Mouse (Mus musculus) MEL (cell line): ENCODE measurements around the gene Otud1. TPM values are rescaled to one million over a fixed set of nuclear protein-coding genes. Genes with fewer than 3 reads are reported as not detected.
A peak's percentile ranks its signal among the peaks of the same experiment; 100 is the strongest.

Experiments used
- DNase-seq: peaks from one replicate; pipeline ENCODE4 v3.0.0; 2011; ENCODE audit warnings: low read depth, low spot score
- H3K27ac ChIP-seq: 2 replicates; pipeline ENCODE4 v1.5.1; 2012; ENCODE audit warnings: low read depth, mild to moderate bottlenecking, control low read depth, low read length, moderate library complexity; ENCODE audit not compliant: control insufficient read depth
- H3K27me3 ChIP-seq, 2 experiments: fragments of 150-350 bp in 1 of 2; sonication (generic) in 1 of 2; 2 replicates each; pipeline ENCODE4 v1.6.1; 2012; ENCODE audit warnings: low read length in 2 of 2, mild to moderate bottlenecking in 2 of 2, improper control_type of control experiment in 1 of 2, moderate library complexity in 1 of 2; ENCODE audit not compliant: insufficient read depth in 2 of 2, control insufficient read depth in 1 of 2
- H3K36me3 ChIP-seq, 2 experiments: 2 replicates each; pipeline ENCODE4 v1.6.1; 2012 to 2014; ENCODE audit warnings: low read length in 2 of 2, improper control_type of control experiment in 1 of 2, inconsistent platforms in 1 of 2, mild to moderate bottlenecking in 1 of 2; ENCODE audit not compliant: insufficient read depth in 2 of 2, control insufficient read depth in 1 of 2
- H3K4me1 ChIP-seq, 2 experiments: fragments of 150-350 bp in 1 of 2; sonication (generic) in 1 of 2; 2 replicates each; pipeline ENCODE4 v1.6.1; 2012; ENCODE audit warnings: low read length in 2 of 2, improper control_type of control experiment in 1 of 2, mild to moderate bottlenecking in 1 of 2; ENCODE audit not compliant: insufficient read depth in 2 of 2, control insufficient read depth in 1 of 2
- H3K4me3 ChIP-seq, 2 experiments: fragments of 150-350 bp in 1 of 2; sonication (generic) in 1 of 2; 2 replicates each; pipeline ENCODE4 v1.5.1; 2012; ENCODE audit warnings: low read depth in 2 of 2, low read length in 2 of 2, mild to moderate bottlenecking in 2 of 2, moderate library complexity in 2 of 2, control low read depth in 1 of 2, improper control_type of control experiment in 1 of 2; ENCODE audit not compliant: control insufficient read depth in 1 of 2, insufficient read depth in 1 of 2
- H3K79me2 ChIP-seq: 2 replicates; pipeline ENCODE4 v1.6.1; 2012; ENCODE audit warnings: mild to moderate bottlenecking, low read length, moderate library complexity; ENCODE audit not compliant: control insufficient read depth, poor library complexity, insufficient read depth
- H3K9ac ChIP-seq: 2 replicates; pipeline ENCODE4 v1.6.1; 2012; ENCODE audit warnings: low read depth, mild to moderate bottlenecking, control low read depth, low read length, moderate library complexity; ENCODE audit not compliant: control insufficient read depth, poor library complexity, severe bottlenecking
- H3K9me3 ChIP-seq: fragments of 150-350 bp; sonication (generic); replicated peaks from 2 replicates; pipeline ENCODE4 v1.6.1; 2012; ENCODE audit warnings: mild to moderate bottlenecking, low read length, improper control_type of control experiment, moderate library complexity; ENCODE audit not compliant: insufficient read depth
- CHD2 ChIP-seq: IDR thresholded peaks from 2 replicates; pipeline ENCODE4 v1.6.1; 2011; ENCODE audit warnings: low read length, improper control_type of control experiment
- EP300 ChIP-seq, 2 experiments: IDR thresholded peaks; 2 replicates each; pipeline ENCODE4 v1.6.1; 2011; ENCODE audit warnings: improper control_type of control experiment in 2 of 2, low read length in 2 of 2, low read depth in 1 of 2, mild to moderate bottlenecking in 1 of 2
- ETS1 ChIP-seq: IDR thresholded peaks from 2 replicates; pipeline ENCODE4 v1.6.1; 2012; ENCODE audit warnings: low read depth, mild to moderate bottlenecking, inconsistent platforms, low read length, improper control_type of control experiment, moderate library complexity
- HCFC1 ChIP-seq: IDR thresholded peaks from 2 replicates; pipeline ENCODE4 v1.6.1; 2012; ENCODE audit warnings: low read depth, mild to moderate bottlenecking, inconsistent platforms, low read length, improper control_type of control experiment, moderate library complexity
- JUND ChIP-seq: IDR thresholded peaks from 2 replicates; pipeline ENCODE4 v1.6.1; 2011; ENCODE audit warnings: low read depth, mild to moderate bottlenecking, improper control_type of control experiment, low read length
- KAT2A ChIP-seq: conservative IDR thresholded peaks from 2 replicates; pipeline ENCODE4 v1.6.1; 2012; ENCODE audit warnings: low read depth, low read length, improper control_type of control experiment, inconsistent platforms
- MAFK ChIP-seq: IDR thresholded peaks from 2 replicates; pipeline ENCODE4 v1.6.1; 2011; ENCODE audit warnings: low read depth, mild to moderate bottlenecking, low read length, improper control_type of control experiment, borderline replicate concordance
- MEF2A ChIP-seq: IDR thresholded peaks from 2 replicates; pipeline ENCODE4 v1.6.1; 2014; ENCODE audit warnings: low read depth, mild to moderate bottlenecking, inconsistent platforms, low read length, improper control_type of control experiment; ENCODE audit not compliant: poor library complexity, insufficient replicate concordance, severe bottlenecking; ENCODE audit errors: extremely low read depth
- MXI1 ChIP-seq: IDR thresholded peaks from 2 replicates; pipeline ENCODE4 v1.6.1; 2011; ENCODE audit warnings: mild to moderate bottlenecking, low read depth, low read length, improper control_type of control experiment
- NRF1 ChIP-seq: IDR thresholded peaks from 2 replicates; pipeline ENCODE4 v1.6.1; 2014; ENCODE audit warnings: low read depth, mild to moderate bottlenecking, inconsistent platforms, low read length, improper control_type of control experiment, moderate library complexity; ENCODE audit not compliant: poor library complexity, insufficient read depth, severe bottlenecking
- POLR2A ChIP-seq, 2 experiments: IDR thresholded peaks; 2 replicates each; pipeline ENCODE4 v1.6.1; 2011 to 2012; ENCODE audit warnings: low read length in 2 of 2, mild to moderate bottlenecking in 2 of 2, control low read depth in 1 of 2, improper control_type of control experiment in 1 of 2, low read depth in 1 of 2, moderate library complexity in 1 of 2; ENCODE audit not compliant: control insufficient read depth in 1 of 2, insufficient read depth in 1 of 2, poor library complexity in 1 of 2
- POLR2AphosphoS2 ChIP-seq: IDR thresholded peaks from 2 replicates; pipeline ENCODE4 v1.6.1; 2011; ENCODE audit warnings: low read length, improper control_type of control experiment
- RCOR1 ChIP-seq: IDR thresholded peaks from 2 replicates; pipeline ENCODE4 v1.6.1; 2012; ENCODE audit warnings: low read depth, mild to moderate bottlenecking, inconsistent platforms, low read length, improper control_type of control experiment
- USF2 ChIP-seq, 2 experiments: IDR thresholded peaks; 2 replicates each; pipeline ENCODE4 v1.6.1; 2011 to 2012; ENCODE audit warnings: improper control_type of control experiment in 2 of 2, low read length in 2 of 2, borderline replicate concordance in 1 of 2, inconsistent platforms in 1 of 2, low read depth in 1 of 2, mild to moderate bottlenecking in 1 of 2; ENCODE audit not compliant: insufficient read depth in 1 of 2
- ZMIZ1 ChIP-seq: IDR thresholded peaks from 2 replicates; pipeline ENCODE4 v1.6.1; 2012; ENCODE audit warnings: low read depth, mild to moderate bottlenecking, inconsistent platforms, low read length, improper control_type of control experiment, moderate library complexity
- polyA plus RNA-seq, 2 experiments: library from polyadenylated mRNA; stranded (reverse) in 1 of 2; unstranded in 1 of 2; fragments of >175 nt in 1 of 2; fragments of >200 nt in 1 of 2; gene quantifications; 2 replicates each; pipeline versions ENCODE4 v1.2.1 to v1.2.4; 2012; ENCODE audit warnings: low replicate concordance in 2 of 2, low read depth in 1 of 2; ENCODE audit not compliant: insufficient read length in 2 of 2, insufficient read depth in 1 of 2, missing spikeins in 1 of 2
- total RNA-seq: library from RNA; depleted of rRNA; stranded (reverse); fragments of 300-350 nt; gene quantifications from 2 replicates; pipeline ENCODE4 v1.2.3, GENCODE M21; 2012

Otud1 gene
- total and polyA plus RNA-seq, 3 experiments, result 0.27 to 0.45 TPM; not detected in 1

- Histone ChIP-seq H3K27me3 (no peaks in the 10 kb centered on the region), H3K4me3 (no peak overlapping the region), H3K36me3 (no peaks in the 10 kb centered on the region), H3K4me1 (no peaks in the 10 kb centered on the region; a peak in 1 of 4 replicates), H3K27ac (no peak overlapping the region), H3K9me3 (no peaks in the 10 kb centered on the region), H3K79me2 (no peaks in the 10 kb centered on the region), H3K9ac (no peak overlapping the region)
- no peak for TF ChIP-seq ETS1
- no peak for TF ChIP-seq MEF2A
- TF ChIP-seq HCFC1, result no peak
- TF ChIP-seq POLR2A (IDR thresholded peaks at IDR 0.05; ENCODE audit: control insufficient read depth in 1 of 2, insufficient read depth in 1 of 2, low read depth in 1 of 2, low read length in 2 of 2, poor library complexity in 1 of 2), result no peak
- TF ChIP-seq MXI1, result no peak
- DNase-seq, result no peak
Measured at GRCm38 (mm10) chr2:19701386-19701785, 43.8 kb downstream of the Otud1 start.

- no peaks in the 10 kb centered on the region for H3K9me3 ChIP-seq
- H3K36me3 ChIP-seq, result no peaks in the 10 kb centered on the region
- no peak overlapping the region for H3K27ac ChIP-seq
- no peak overlapping the region for H3K9ac ChIP-seq
- no peaks in the 10 kb centered on the region; a peak in 1 of 4 replicates for H3K4me1 ChIP-seq
- no peaks in the 10 kb centered on the region for H3K79me2 ChIP-seq
- no peak overlapping the region for H3K4me3 ChIP-seq
- no peak for DNase-seq
- no peaks in the 10 kb centered on the region for H3K27me3 ChIP-seq
- TF ChIP-seq ETS1, result 0 out of 2 replicates have a peak, but pooled peaks have one; percentile 14
- no peak for TF ChIP-seq POLR2AphosphoS2
- TF ChIP-seq, all 39 proteins: peak for 1
Measured at GRCm38 (mm10) chr2:19703020-19703613, 45.6 kb downstream of the Otud1 start.

- no peaks in the 10 kb centered on the region for H3K27me3 ChIP-seq
- TF ChIP-seq HCFC1 (no peak), NRF1 (no peak), KAT2A (no peak), EP300 (IDR thresholded peaks at IDR 0.05; ENCODE audit: low read depth in 1 of 2, low read length in 2 of 2) (no peak), CHD2 (no peak), ZMIZ1 (no peak), RCOR1 (no peak), USF2 (IDR thresholded peaks at IDR 0.05; ENCODE audit: borderline replicate concordance in 1 of 2, insufficient read depth in 1 of 2, low read depth in 1 of 2, low read length in 2 of 2) (no peak), JUND (no peak), MAFK (no peak)
- TF ChIP-seq, all 39 proteins: peak for 0
- no peaks in the 10 kb centered on the region for H3K79me2 ChIP-seq
- no peak overlapping the region for H3K9ac ChIP-seq
- H3K4me1 ChIP-seq, result no peaks in the 10 kb centered on the region; a peak in 1 of 4 replicates
- H3K36me3 ChIP-seq, result no peaks in the 10 kb centered on the region
- no peak overlapping the region for H3K4me3 ChIP-seq
- H3K27ac ChIP-seq, result no peak overlapping the region
- no peaks in the 10 kb centered on the region for H3K9me3 ChIP-seq
- no peak for DNase-seq
Measured at GRCm38 (mm10) chr2:19703670-19704069, 46.1 kb downstream of the Otud1 start.
